In the genomic region with DNA sequence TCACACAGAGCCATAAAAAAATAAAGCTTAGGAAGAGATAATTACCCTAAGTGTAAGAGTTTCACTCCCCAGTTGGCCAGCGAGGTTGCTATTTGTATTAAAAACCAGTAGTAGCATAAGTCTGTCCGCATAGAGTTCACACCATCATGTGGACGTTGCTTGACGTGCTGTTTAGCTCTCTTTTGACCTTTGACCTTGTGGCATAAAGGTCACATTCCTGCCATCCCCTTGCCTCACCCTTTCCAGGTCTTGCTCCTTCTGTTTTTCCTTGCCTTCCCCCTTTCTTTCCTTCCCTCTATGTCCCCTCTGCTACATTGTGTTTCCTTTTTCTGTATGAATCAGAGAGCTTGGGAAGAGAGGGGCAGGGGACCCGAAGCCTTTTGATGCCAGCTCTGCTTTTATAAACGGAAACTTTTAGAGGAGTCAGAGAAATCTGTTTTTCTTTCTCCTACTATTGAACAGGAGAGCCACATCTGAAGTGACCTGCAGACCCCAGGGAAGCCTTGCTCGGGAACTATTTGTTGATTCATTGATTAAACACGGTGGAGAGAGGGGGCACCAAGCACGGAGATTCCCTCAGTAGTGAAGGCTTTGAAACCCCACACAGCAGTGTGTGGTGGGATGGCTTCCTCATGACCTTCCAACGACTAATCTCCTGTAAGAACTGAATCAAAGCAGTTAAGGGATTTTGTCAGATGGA, we compare ENCODE assay signal across 12 mouse cellular contexts. TPM values are rescaled to one million over a fixed set of nuclear protein-coding genes. Genes with fewer than 3 reads are reported as not detected.
"Had no signal": no experiment of that assay in that cellular context is flagged by ENCODE, and none has a peak within 500 bp of the region (broad histone marks: within the 10 kb centered on the region; RNA-seq: fewer than 3 reads in every experiment).

No protein-coding gene starts in this region.

- H3K27me3 ChIP-seq: liver, embryonic 15.5 days had no signal

- H3K4me2 ChIP-seq: liver, embryonic 11.5 days; liver, embryonic 15.5 days; midbrain, embryonic 12.5 days had no signal

- H3K36me3 ChIP-seq: limb, embryonic 10.5 days; liver, embryonic 15.5 days; midbrain, embryonic 12.5 days had no signal

- H3K9me3 ChIP-seq: limb, embryonic 10.5 days; liver, embryonic 15.5 days; midbrain, embryonic 12.5 days had no signal

- H3K27ac ChIP-seq: limb, embryonic 10.5 days; liver, embryonic 15.5 days; midbrain, embryonic 12.5 days; stomach, postnatal 0 days had no signal

- DNase-seq: kidney, postnatal 10 days; lung, adult 2 months; lung, postnatal 36 days; thymus, adult 18-20 months; thymus, postnatal 14 days had no signal

- ATAC-seq: lung, postnatal 0 days had no signal

- H3K4me3 ChIP-seq: limb, embryonic 10.5 days; liver, embryonic 15.5 days; midbrain, embryonic 12.5 days had no signal

- H3K9ac ChIP-seq: liver, embryonic 15.5 days; midbrain, embryonic 12.5 days had no signal

- H3K4me1 ChIP-seq: liver, embryonic 15.5 days had no signal

RNA-seq across cellular contexts. Expression of gene Esrrg, which starts 57.5 kb away (rescaled TPM):
- total RNA-seq: megakaryocyte, adult 5-6 weeks had no signal
